Mouse (Mus musculus): ENCODE data around the gene Copa.

Copa gene

GRCm38 (mm10) chr1:172093522-172093921, 11.2 kb downstream of the Copa start:
- DNase-seq = no peak

GRCm38 (mm10) chr1:172094295-172094694, 12.0 kb downstream of the Copa start:
- no peak for DNase-seq

- DNase-seq = no peak
These were observed 12.9 kb downstream of the Copa start for GRCm38 (mm10) chr1:172095202-172095601.

GRCm38 (mm10) chr1:172099325-172100033, 17.1 kb downstream of the Copa start:
- DNase-seq = peak; percentile 58 to 75

- DNase-seq = no peak
These were observed 21.3 kb downstream of the Copa start for GRCm38 (mm10) chr1:172103619-172104018.

- no peak for DNase-seq
These were observed 22.8 kb downstream of the Copa start for GRCm38 (mm10) chr1:172105101-172105500.

GRCm38 (mm10) chr1:172107777-172108477, 25.6 kb downstream of the Copa start:
- DNase-seq = no peak

GRCm38 (mm10) chr1:172116948-172117347, 34.6 kb downstream of the Copa start:
- DNase-seq = no peak

GRCm38 (mm10) chr1:172119100-172119499, 36.8 kb downstream of the Copa start:
- DNase-seq = no peak

- DNase-seq = peak; percentile 32 to 64
These were observed 37.4 kb downstream of the Copa start for GRCm38 (mm10) chr1:172119720-172120119.

GRCm38 (mm10) chr1:172122671-172123070, 40.3 kb downstream of the Copa start:
- no peak for DNase-seq

- no peak for DNase-seq
These were observed 42.2 kb downstream of the Copa start for GRCm38 (mm10) chr1:172124572-172124971.

GRCm38 (mm10) chr1:172126376-172127347, 44.3 kb downstream of the Copa start, which contains the start of gene Pex19:
Gene Pex19, plus strand, starts transcription at chr1:172126755.
- DNase-seq = peak; percentile 84 to 91

- no peak for DNase-seq
These were observed 45.2 kb downstream of the Copa start for GRCm38 (mm10) chr1:172127487-172127886.

- DNase-seq = no peak
These were observed 46.2 kb downstream of the Copa start for GRCm38 (mm10) chr1:172128563-172128962.

GRCm38 (mm10) chr1:172129108-172129507, 46.8 kb downstream of the Copa start:
- no peak for DNase-seq

- no peak for DNase-seq
These were observed 47.5 kb downstream of the Copa start for GRCm38 (mm10) chr1:172129780-172130179.

- no peak for DNase-seq
These were observed 50.0 kb downstream of the Copa start for GRCm38 (mm10) chr1:172132319-172132718.

- DNase-seq = no peak
These were observed 51.2 kb downstream of the Copa start for GRCm38 (mm10) chr1:172133535-172133934.

- no peak for DNase-seq
These were observed 51.7 kb downstream of the Copa start for GRCm38 (mm10) chr1:172134072-172134471.

GRCm38 (mm10) chr1:172140160-172140559, 57.8 kb downstream of the Copa start:
- no peak for DNase-seq

GRCm38 (mm10) chr1:172140825-172141224, 58.5 kb downstream of the Copa start:
- DNase-seq = no peak

GRCm38 (mm10) chr1:172141529-172141928, 59.2 kb downstream of the Copa start:
- no peak for DNase-seq
